In genomic region chr14:11553273-11553665, GRCm38 (mm10) we compare ENCODE assay signal across 9 mouse cellular contexts. TPM values are rescaled to one million over a fixed set of nuclear protein-coding genes. Genes with fewer than 3 reads are reported as not detected.
DNase-seq lines count a peak whose midpoint lies in the region; ATAC-seq and TF ChIP-seq lines count a peak whose summit lies in the region.
"Had no signal": no experiment of that assay in that cellular context is flagged by ENCODE, and none has a peak within 500 bp of the region (broad histone marks: within the 10 kb centered on the region; RNA-seq: fewer than 3 reads in every experiment).

Ptprg (plus strand) TSS chr14:11553532.

- no peaks in the 10 kb centered on the region; the same call in 1 of the 2 replicates for H3K4me1 ChIP-seq in embryonic facial prominence, embryonic 11.5 days (ENCODE audit: control insufficient read depth, insufficient read depth, low read length)
- 0 out of 2 replicates have a peak, but pooled peaks cover 4% of the 10 kb centered on the region for H3K4me1 ChIP-seq in intestine, postnatal 0 days (replicated peaks; ENCODE audit: control insufficient read depth, insufficient read depth, low read length)

- DNase-seq in brain, adult 2 months (ENCODE audit: low read depth, low spot score) = peak; percentile 96
- DNase-seq in embryonic facial prominence, embryonic 11.5 days (ENCODE audit: low spot score) = peak; percentile 90
- DNase-seq in left cerebral cortex, postnatal 10 days (ENCODE audit: extremely low spot score in 1 of 2, low spot score in 2 of 2) = peak; percentile 88 to 94
- DNase-seq in right cerebral cortex, postnatal 4 days = peak; percentile 89

- H3K36me3 ChIP-seq in embryonic facial prominence, embryonic 11.5 days (replicated peaks; ENCODE audit: control insufficient read depth, insufficient read depth, low read depth, low read length) = no peaks in the 10 kb centered on the region
- no peaks in the 10 kb centered on the region for H3K36me3 ChIP-seq in intestine, postnatal 0 days (ENCODE audit: control insufficient read depth, insufficient read depth)

- peak within 1 kb of the TSS; percentile 96 for H3K9ac ChIP-seq in embryonic facial prominence, embryonic 11.5 days (replicated peaks; ENCODE audit: low read length)
- peak within 1 kb of the TSS; percentile 78 for H3K9ac ChIP-seq in intestine, postnatal 0 days (ENCODE audit: low read depth, low read length)

- H3K27me3 ChIP-seq in embryonic facial prominence, embryonic 11.5 days (ENCODE audit: control insufficient read depth, insufficient read depth, low read length) = no peaks in the 10 kb centered on the region
- no peaks in the 10 kb centered on the region for H3K27me3 ChIP-seq in intestine, postnatal 0 days (replicated peaks; ENCODE audit: control insufficient read depth, insufficient read depth, low read length)

- TF ChIP-seq CTCF in intestine, postnatal 0 days (IDR thresholded peaks at IDR 0.05; ENCODE audit: low read depth) = 0 out of 2 replicates have a peak, but pooled peaks have one; percentile 15

- under 1% methylated on average over 39 of the region's 40 CpGs for WGBS in embryonic facial prominence, embryonic 11.5 days
- under 1% methylated on average over 38 of the region's 40 CpGs for WGBS in intestine, postnatal 0 days

- intact Hi-C loops in left cerebral cortex, postnatal 10 days (cut with DNase I) = loop anchor here (5.0 to 10.0 kb wide), 4 partner anchors 212 to 442 kb away; partner anchors contain the start of gene Fhit

- H3K27ac ChIP-seq in embryonic facial prominence, embryonic 11.5 days (replicated peaks; ENCODE audit: low read depth, low read length) = peak within 1 kb of the TSS; percentile 98
- peak within 1 kb of the TSS; percentile 93 for H3K27ac ChIP-seq in intestine, postnatal 0 days (ENCODE audit: low read depth, low read length)

- ATAC-seq in embryonic facial prominence, embryonic 11.5 days (replicated peaks; ENCODE audit: insufficient number of reproducible peaks, low FRiP score, low TSS enrichment, low read depth) = peak; percentile 87
- ATAC-seq in granulocyte monocyte progenitor cell, adult 5-6 weeks (replicated peaks; ENCODE audit: poor library complexity, severe bottlenecking) = peak; percentile 72
- ATAC-seq in intestine, postnatal 0 days = peak; percentile 91
- ATAC-seq in megakaryocyte progenitor cell, adult 5-6 weeks (replicated peaks; ENCODE audit: poor library complexity) = peak; percentile 56; the same call in 1 of the 2 replicates
- no peak for ATAC-seq in inflammation-experienced regulatory T-cells, adult 6 months

- peak within 1 kb of the TSS; percentile 92 for H3K4me2 ChIP-seq in embryonic facial prominence, embryonic 11.5 days (ENCODE audit: low read depth, low read length)
- peak within 1 kb of the TSS; percentile 97 for H3K4me2 ChIP-seq in intestine, postnatal 0 days (replicated peaks; ENCODE audit: low read depth)

- H3K4me3 ChIP-seq in embryonic facial prominence, embryonic 11.5 days (ENCODE audit: low read depth, low read length) = peak within 1 kb of the TSS; percentile 83
- H3K4me3 ChIP-seq in intestine, postnatal 0 days (ENCODE audit: low read depth, low read length) = peak within 1 kb of the TSS; percentile 79

- no peaks in the 10 kb centered on the region for H3K9me3 ChIP-seq in embryonic facial prominence, embryonic 11.5 days (replicated peaks; ENCODE audit: control insufficient read depth, low read length)
- no peaks in the 10 kb centered on the region for H3K9me3 ChIP-seq in intestine, postnatal 0 days (ENCODE audit: control insufficient read depth)

RNA-seq across cellular contexts. Expression of gene Ptprg, which starts in this region (rescaled TPM):
- 28.7 TPM in 2 replicates for polyA plus RNA-seq in embryonic facial prominence, embryonic 11.5 days (2014; fragmentation: Nextera tagmentation; extraction: Ambion mirVana)
- total RNA-seq in granulocyte monocyte progenitor cell, adult 5-6 weeks (2014; fragmentation: Nextera tagmentation) = not detected in 2 replicates
- total RNA-seq in granulocyte monocyte progenitor cell, adult 5-6 weeks (2017) = not detected in 2 replicates
- polyA plus RNA-seq in intestine, postnatal 0 days (2015; fragmentation: Nextera tagmentation; extraction: Ambion mirVana) = 3.7 and 6.9 TPM in 2 replicates
- 100 to 1,000 TPM; 134 to 135 TPM for total RNA-seq in left cerebral cortex, postnatal 10 days (2021)
- not detected in 2 replicates for total RNA-seq in megakaryocyte progenitor cell, adult 5-6 weeks (2015)
- total RNA-seq in megakaryocyte progenitor cell, adult 5-6 weeks (2017) = not detected in 2 replicates
- polyA plus RNA-seq in inflammation-experienced regulatory T-cells, adult 6 months (2017; shearing (Covaris generic)) = under 1 TPM in 1 of 3 experiments, not detected in 2; 0.24 TPM
- total RNA-seq: neutrophil, adult 5-6 weeks had no signal

Comparison
In these comparisons a context has a peak if more than half of its experiments do, and no peak if none do; other contexts are left out.
1. RNA of gene Ptprg (total RNA-seq): 134 to 135 TPM in left cerebral cortex, postnatal 10 days; not detected in granulocyte monocyte progenitor cell, adult 5-6 weeks and not detected in megakaryocyte progenitor cell, adult 5-6 weeks; every median in the first group is over 100 times any median in the second.
2. Peak in ATAC-seq in granulocyte monocyte progenitor cell, adult 5-6 weeks; RNA of the gene not detected or under 1 TPM.
3. Peak in ATAC-seq in megakaryocyte progenitor cell, adult 5-6 weeks; RNA of the gene not detected or under 1 TPM.
4. Peak in every context shown above with its lines, with median percentiles within 50 percentile points of each other: DNase-seq.